Mouse (Mus musculus) cerebral cortex, adult 2 months (tissue): Measurements from ENCODE around the gene 4930539E08Rik.

Experiments
- WGBS: fragments of 180-500 bp; shearing (Covaris S2); methylation state at CpG from one replicate; pipeline ENCODE4 v1.1.7; 2018; 5-methylcytosine and 5-hydroxymethylcytosine counted together

4930539E08Rik gene

DNA sequence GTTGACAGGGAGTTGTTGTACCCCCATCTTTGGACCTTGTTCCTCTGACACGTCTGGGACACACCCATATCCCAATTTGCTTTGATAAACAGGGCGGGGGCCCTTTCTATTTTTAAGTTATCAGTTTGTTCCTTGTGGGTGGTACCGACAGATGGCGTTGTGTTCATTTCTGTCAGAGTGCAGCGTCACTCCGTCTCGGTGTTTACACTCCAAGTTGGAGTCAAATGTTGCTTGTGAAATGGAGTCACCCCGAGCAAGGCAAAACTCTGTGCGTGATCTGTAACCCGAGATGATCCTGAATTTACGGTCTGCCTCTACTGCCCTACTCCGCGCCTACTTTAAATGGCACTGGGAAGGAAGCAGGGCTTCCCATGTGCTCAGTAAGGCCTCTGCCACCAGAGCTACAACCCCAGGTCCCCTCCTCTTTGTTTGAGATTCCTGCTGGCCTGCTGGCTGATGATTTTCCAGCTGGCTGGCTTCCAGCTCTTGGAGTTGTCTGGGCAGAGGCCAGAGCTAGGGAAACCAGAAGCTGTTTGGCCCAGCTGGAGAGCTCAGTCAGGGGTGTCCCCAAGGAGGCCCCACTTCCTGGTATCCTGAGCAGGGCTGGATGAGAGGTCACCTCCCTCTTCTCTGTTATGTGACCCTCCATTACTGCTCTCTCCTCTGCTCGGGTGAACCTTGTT, 15.4 kb upstream of the 4930539E08Rik start:
- WGBS, result 25% methylated on average over 14 of the region's 14 CpGs

DNA sequence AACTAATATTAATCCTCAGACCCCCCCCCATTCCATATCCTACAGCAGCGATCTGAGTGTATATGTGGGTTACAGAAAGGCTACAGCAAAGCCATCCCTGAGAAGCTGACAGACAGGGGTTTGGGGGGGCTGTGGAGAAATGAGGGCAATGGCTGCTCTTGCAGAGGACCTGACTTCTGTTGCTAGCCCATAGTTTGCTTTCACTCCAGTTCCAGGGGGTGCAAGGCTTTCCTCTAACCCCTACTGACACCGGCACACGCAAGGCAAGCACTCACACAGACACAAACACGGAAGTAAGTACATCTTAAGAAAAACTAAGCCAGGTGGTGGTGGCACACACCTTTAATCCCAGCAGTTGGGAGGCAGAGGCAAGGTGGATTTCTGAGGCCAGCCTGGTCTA, 14.2 kb upstream of the 4930539E08Rik start:
- WGBS, result 98% methylated on average over 4 of the region's 4 CpGs

DNA sequence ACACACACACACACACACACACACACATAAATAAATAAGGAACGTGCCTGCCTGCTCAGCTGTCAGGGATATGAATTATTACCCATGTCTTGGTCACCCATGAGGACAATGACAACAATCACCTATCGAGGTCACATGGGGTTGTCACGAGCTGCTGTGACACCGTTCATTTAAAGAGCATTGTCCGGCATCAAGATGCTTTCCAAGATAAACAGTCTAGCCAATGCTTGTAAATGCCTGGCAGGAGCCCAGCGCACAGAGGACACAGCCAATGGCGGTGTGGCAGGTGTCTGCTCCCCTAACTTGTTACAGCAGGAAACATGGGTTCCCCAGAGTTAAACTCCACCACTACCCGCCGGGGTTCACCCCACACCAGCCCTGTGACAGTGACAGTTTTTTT, 12.9 kb upstream of the 4930539E08Rik start:
- WGBS, result 76% methylated on average over 9 of the region's 9 CpGs

DNA sequence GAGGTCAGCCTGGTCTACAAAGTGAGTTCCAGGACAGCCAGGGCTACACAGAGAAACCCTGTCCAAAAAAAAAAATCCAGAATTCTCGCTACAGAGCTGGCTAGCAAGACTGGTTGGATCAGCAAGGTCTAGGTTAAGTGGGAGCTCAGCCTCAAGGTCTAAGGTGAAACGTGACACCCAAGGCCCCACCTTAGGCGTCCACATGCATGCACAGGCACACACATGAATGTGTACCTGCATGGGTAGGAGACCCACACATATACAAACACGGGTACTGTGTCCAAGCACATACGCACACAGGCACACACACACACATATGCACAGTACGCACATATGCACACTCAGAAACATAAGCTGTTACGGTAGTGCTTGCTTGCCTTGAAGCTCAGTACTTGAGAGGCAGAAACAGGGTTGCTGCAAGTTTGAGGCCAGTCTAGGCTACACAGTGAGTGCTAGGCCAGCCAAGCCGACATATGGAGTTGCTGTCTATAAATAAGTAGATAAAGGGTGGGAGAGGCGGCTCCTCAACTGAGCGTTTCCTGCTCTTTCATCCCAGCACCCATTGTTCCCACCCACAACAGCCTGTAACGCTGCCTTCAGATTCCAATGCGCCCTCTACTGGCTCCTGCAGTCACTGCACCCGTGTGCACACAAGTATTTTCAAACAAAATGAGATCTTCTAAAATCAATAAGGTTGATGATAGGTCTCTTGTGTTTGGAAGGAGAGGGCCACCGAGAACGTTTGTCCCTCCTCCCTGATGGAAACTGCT, 11.9 kb upstream of the 4930539E08Rik start:
- 45% methylated on average over 15 of the region's 15 CpGs for WGBS

DNA sequence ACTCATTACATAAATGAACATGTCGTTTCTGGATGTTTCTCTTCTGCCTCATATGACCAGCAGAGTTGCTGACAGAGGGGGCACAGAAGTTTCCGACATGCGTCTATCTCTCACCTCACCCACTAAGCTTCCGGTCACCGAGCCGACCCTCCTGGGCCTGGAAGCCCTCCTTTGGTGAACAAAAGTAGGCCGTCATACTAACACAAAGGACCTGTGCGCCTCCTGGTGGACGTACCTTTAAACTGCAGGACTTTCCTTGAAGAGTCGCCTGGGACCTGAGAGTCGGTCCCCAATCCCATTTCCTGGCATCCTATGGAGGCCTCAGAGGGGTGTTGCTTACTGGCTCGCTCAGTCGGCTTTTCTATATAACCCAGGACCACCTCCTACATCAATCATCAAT, 11.3 kb upstream of the 4930539E08Rik start:
- 11% methylated on average over 13 of the region's 13 CpGs for WGBS

DNA sequence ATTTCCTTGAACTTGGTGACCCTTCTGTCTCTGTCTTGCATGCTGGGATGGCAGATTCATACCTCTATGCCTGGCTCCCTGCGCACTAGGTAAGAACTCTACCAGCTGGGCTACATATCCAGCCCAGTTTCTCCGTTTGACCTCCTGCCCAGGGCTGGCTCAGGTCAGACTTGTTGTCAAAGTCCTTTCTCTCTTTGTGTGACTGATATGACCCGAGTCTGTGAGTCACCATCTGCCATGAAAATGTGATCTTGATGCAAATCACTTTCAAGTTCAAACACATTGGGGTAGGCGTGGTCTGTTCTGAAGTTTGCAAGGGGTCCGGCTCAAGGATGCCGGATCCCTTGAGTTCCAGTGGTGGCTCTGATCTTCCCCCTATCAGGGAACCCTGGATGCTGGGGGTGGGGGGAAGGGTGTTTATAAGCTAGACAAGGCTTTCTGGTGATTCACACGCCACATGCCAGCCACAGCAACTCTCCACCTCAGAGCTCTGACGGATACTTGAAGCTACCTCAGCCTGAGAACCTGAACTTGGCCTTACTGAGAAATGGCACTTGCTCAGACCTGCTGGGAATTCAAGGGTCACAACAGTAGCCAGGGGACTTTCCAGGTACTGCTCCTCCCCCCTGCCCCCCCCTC, 10.0 kb upstream of the 4930539E08Rik start:
- WGBS, result 88% methylated on average over 8 of the region's 8 CpGs

DNA sequence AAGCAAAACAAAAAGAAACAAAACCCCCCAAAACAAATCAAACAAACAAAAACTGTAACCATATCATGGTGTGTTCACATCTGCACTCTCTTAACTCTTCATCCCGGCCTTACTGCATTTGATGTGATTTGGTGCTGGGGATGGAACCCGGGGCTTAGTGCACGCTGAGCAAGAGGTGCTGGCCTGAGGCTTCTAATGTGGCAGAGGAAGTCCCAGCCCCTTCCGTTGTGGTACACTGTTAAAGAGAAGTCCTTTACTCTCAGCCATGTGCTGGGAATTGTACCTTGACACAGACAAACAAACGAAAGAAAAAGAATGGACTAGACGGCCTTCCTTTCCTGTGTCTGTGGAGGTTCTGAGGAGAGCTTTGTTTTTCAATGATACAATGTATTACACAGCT, 7.0 kb upstream of the 4930539E08Rik start:
- WGBS, result 73% methylated on average over 6 of the region's 6 CpGs

DNA sequence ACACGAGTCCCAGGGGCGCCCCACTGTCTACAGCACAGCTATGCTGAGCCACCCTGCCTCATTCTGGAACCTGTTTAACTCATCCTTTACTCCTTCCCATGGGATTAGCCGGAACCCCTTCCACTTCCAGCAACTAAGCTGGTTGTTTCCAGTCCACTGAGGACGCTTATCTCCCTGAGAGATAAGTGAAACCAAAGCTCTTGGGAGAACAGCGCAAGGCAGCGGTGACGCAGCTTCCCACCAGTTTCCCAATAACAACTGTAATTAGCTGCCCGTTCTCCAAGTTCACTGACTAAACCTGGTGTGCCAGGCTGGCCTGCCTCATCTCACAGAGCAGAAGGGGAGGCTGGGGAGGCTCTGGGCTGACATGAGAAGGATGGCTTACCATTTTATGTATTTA, 6.0 kb upstream of the 4930539E08Rik start:
- 89% methylated on average over 8 of the region's 8 CpGs for WGBS

DNA sequence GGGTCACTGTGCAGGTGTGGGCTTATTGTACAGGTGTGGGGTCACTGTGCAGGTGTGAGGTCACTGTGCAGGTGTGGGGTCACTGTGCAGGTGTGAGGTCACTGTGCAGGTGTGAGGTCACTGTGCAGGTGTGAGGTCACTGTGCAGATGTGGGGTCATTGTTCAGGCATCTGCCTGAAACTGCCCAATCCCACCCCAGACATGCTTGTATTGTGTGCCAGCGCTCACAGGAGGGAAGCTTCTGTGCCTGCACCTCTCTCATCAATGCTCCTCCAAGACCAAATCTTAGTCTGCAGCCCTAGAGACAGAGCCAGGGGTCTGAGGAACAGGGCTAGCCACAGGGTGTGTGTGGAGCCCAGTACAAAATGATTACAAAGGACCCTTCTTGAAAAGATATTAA, 1.4 kb upstream of the 4930539E08Rik start:
- WGBS, result 93% methylated on average over 1 of the region's 1 CpGs

DNA sequence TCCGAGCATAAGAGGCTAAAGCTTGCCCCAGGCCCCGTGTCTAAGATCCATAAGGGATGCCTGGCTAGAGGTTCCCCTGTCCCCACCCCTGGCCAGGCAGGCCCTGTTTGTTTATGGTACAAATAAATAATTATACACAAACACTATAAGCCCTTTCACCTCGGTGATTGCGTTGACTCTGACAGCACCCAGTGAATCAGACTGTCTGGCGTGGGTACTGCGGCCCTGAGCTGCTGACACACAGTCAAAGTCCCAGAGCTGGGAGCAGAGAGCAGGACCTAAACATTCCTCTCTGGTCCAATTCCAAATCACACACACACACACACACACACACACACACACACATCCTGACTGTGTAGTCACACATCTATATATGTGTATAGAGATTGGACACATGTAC, 1.2 kb downstream of the 4930539E08Rik start:
- 86% methylated on average over 6 of the region's 6 CpGs for WGBS

DNA sequence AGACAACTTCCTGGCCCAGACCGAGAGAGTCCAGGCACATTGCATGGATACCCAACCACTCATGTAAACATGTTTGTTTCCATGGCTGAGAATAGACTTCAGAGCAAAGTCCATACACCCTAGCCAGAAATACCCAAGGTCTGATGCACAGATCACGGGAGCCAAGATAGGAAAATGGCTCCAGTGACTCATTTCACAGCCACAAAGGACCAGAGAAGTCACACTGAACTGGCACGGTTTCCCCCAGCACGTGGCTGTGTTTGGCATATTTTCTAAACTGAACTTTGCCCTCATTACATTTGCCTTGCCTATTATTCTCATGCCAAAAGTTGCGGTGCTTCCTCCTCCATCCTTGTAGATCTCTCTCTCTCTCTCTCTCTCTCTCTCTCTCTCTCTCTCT, 1.9 kb downstream of the 4930539E08Rik start:
- 63% methylated on average over 5 of the region's 5 CpGs for WGBS

DNA sequence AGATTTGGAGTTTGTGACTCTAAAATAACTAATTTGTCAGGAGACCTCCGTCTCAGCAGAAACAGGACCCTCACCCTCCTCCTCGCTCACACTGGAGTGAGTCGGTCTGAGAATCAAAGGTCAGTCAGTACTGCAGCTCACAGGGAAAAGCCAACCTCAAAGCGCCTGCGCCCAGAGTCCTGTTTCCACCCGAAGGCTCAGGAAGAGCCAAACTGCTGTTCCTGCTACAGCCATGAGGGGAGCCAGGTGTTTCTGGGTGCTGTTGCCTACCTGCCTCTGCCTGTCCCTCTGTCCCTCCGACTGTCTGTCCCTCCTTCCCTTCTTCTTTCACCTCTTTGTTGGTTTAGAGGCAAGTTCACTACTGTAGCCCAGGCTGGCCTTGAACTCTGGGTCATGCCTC, 5.0 kb downstream of the 4930539E08Rik start:
- WGBS, result 70% methylated on average over 7 of the region's 7 CpGs

DNA sequence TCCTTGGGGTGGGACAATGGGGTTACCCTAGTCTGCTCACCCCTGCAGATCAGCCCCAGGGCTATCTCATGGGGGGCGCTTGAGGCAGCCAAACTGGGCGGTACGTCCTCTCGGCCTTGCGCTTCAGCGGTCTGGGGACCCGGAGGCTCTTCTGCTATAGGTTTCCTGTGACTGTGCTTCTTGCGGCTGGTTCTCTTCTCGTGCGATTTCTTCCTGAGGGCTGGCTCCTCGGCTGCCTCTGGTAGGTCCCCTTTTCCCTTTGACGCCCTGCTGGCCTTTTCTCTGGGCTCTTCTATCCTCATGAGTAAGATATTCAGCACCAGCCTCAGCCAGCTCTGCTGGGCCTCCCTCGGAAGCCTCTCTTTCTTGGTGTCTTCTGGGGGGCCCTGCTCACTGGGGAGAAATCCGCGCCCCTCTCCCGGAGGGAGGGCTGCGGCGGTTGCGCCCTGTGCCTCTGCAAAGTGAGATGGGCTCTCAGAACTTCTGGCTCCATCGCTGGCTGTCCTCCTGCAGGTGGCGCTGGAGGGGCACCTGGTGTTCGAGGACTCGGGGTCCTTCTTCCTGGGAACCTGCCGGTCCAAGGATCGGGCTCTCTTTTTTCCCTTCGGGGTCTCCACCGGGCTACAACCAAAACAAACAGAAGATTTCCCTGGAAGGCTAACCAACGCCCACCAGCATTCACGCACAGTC, 5.7 kb downstream of the 4930539E08Rik start:
- whole genome bisulfite sequencing, result 28% methylated on average over 29 of the region's 29 CpGs

DNA sequence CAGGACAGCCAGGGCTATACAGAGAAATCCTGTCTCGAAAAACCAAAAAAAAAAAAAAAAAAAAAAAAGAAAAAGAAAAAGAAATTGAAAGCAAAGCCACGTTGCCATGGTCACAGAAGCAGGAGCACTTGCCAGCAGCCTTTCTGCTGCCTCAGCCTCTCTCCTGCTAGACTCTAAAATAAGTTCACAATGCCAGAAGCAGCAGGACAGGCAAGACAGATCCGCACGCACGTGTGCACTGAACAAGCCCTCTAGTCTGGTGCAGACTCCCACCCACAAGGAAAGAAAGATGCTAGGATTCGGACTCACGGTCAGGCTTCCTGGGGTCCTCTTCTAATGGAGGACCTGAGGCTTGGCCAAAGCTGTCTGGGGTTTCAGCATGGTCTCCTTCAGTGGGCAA, 7.2 kb downstream of the 4930539E08Rik start:
- WGBS, result 27% methylated on average over 7 of the region's 7 CpGs

DNA sequence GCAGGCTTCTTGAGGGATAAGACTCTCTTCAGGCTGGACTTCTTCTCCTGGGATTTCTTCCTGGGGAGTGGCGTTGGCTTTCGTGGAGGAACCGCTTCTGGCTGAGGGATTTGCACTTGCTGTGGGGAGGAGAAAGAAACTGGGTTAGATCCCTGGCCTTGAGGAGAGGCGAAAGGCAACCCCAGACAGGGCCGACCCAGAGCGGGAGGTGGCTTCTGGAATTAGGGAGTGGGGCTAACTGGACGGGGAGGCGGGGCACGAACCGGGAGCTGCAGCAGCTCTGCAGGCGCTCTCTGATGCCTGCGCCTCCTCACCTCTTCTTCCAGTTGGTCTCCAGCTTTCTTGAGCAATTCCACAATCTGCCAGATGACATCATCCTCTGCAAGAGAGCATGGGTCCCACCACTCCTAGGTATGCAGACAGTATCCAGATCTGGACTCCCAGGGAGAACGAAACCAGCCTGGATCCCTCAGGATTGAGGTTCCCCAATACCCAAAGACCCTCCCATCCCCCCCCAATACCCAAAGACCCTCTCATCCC, 9.7 kb downstream of the 4930539E08Rik start:
- 54% methylated on average over 13 of the region's 13 CpGs for WGBS

DNA sequence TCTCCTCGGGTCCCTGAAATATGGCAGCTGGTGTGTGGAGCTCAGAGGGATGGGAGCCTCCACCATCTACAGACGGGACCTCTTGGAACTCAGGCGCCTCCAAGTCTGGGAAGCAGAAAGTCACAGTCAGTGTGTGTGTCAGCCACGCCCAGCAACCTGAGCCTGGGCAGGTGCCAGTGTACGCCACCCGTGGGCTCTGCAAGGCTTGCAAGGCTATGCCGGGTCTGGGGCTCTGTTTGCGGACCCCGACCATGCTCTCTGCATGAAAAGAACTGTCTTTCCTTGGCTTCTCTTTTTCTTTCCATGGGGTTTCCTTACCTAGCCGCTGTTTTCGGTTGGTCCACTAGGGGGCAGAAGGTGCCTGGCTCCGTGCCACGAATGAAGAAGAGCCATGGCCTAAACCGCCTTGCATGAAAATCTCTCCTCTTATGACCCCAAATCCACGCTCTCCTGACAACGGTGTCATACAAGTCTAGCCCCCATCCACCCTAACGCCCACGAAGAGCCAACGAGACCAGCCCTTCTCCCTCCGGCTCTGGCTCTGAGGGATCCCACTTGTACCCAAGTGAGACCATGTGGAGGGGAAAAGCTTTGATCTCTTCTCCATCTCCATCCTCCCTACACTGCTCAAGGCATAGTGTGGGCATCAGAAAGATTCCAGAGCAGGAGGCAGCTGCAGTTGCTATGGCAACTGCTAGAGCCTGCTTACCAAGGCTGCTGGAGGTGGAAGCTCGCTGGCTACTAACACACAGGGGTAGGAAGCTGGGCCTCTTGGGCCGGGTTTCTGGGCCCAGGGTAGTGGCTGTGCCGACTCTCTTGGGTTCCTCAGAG, 10.4 kb downstream of the 4930539E08Rik start:
- WGBS, result 20% methylated on average over 23 of the region's 23 CpGs

DNA sequence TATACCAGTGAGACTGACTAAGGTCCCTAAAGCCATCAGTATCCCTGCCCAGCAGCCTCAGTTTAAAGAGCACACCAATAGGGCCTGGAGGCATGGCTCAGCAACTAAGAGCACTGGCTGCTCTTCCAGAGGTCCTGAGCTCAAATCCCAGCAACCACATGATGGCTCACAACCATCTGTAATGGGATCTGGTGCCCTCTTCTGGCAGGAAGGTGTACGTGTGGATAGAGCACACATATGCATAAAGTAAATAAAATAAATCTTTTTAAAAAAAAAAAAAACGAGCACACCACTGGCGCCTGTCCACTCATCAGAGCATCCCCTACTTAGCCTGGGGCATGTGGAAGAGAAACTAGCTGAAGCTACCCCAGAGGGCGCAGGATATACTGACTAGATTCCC, 13.6 kb downstream of the 4930539E08Rik start:
- WGBS, result 80% methylated on average over 4 of the region's 4 CpGs

DNA sequence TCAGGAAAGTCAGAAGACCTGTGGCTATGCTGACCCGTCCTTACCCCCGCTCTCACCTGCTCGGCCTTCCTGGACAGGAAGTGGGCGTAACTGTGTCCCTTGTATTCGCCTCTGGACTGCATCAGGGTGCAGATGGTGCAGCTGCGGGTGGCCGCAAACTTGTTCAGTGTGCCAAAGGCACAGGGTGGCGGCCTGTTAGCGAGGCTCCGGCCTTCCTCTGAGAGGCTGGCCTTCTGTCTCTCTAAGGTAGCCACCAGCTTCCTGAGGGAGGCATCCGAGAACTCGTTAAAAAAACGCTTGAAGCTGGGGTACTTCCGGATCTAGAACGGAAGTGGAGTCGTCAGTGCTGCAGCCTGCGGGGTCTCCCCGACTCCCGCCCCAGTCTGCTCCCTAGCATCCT, 15.7 kb downstream of the 4930539E08Rik start:
- WGBS, result 73% methylated on average over 19 of the region's 19 CpGs

DNA sequence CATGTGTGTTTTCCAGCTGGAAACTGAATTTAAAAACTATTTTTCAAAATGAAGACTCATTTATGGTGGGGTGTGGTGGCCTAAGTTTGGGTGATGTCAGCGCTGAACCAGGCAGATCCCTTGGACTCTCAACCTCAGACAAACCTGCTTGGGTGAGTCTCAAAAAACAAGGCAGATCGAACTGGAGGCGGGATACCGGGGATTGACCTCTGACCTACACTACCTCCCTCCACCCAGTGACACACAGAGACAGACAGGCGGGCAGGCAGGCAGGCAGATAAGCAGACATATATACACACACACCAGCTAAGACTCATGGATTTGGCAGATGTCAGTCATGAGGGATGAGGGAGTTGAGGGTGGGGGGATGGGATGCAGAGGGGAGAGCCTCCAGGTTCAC, 16.9 kb downstream of the 4930539E08Rik start:
- whole genome bisulfite sequencing, result 89% methylated on average over 5 of the region's 5 CpGs

DNA sequence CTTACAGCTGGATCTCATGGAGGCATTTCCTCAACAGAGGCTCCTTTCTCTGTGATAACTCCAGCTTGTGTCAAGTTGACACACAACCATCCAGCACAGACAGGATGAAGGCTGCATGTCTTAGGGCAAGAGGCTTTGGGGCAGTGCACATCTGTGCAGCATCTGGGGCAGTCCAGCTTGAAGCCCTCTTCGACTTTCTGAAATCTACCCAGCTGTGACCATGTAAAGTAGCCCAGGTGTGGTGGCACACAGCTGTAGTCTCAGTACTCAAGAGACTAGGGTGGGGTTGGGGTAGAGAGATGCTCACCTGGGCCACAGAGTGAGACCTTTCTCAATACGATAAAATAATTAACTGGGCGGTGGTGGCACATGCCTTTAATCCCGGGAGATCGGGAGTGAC, 17.3 kb downstream of the 4930539E08Rik start:
- WGBS, result 84% methylated on average over 5 of the region's 5 CpGs

DNA sequence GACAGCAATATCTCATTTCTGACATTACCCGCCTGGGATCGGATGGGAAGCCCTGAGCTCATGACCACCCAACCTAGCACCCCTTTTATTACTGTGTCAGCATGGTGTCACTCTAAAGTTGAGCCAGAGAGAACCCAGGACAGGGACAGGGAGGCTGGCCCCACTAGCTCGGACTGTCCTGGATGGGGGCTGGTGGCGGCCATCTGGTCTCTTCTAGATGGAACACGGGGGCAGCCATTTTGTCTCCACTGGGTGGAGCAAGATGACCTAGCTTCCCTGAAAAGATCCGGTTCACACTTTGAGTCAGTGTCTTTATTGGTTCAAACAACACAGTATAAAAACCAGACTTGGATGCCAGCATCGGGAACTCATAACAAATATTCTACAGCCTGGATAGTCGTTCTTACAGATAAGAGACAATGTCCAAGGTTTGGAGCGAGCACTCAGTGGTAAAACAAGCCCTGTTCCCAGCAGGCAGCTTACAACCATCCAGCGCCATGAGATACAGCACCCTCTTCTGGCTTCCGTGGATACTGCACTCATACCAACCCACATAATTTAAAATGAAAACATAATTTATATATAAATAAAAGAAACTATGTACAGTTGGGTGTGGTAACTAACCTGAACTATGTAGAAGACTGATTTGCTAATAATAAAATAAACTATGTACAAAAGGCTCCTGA, 18.9 kb downstream of the 4930539E08Rik start:
- 95% methylated on average over 11 of the region's 11 CpGs for WGBS
